Mouse (Mus musculus) frontal cortex, adult 2 months (tissue): ENCODE data around the gene Fbxl12. TPM values are rescaled to one million over a fixed set of nuclear protein-coding genes. Genes with fewer than 3 reads are reported as not detected.

ENCODE experiments used
- DNase-seq, 2 experiments: peaks; one replicate each; pipeline ENCODE4 v3.0.0; 2022; ENCODE audit warnings: low spot score in 1 of 2; ENCODE audit errors: extremely low spot score in 1 of 2
- polyA plus RNA-seq: library from polyadenylated mRNA; depleted of rRNA; stranded (reverse); fragments of >200 nt; gene quantifications from 2 replicates; pipeline ENCODE4 v1.2.3, GENCODE M21; 2012; rRNA removed

Fbxl12 gene
- polyA plus RNA-seq, 1 experiment = 29.9 TPM

- DNase-seq = peak; percentile 99 to 100
Observed at GRCm38 (mm10) chr9:20581175-20581634, 63.4 kb downstream of the Fbxl12 start, which contains the start of gene Zfp846. Gene Zfp846 (plus strand): TSS chr9:20581291.

DNA sequence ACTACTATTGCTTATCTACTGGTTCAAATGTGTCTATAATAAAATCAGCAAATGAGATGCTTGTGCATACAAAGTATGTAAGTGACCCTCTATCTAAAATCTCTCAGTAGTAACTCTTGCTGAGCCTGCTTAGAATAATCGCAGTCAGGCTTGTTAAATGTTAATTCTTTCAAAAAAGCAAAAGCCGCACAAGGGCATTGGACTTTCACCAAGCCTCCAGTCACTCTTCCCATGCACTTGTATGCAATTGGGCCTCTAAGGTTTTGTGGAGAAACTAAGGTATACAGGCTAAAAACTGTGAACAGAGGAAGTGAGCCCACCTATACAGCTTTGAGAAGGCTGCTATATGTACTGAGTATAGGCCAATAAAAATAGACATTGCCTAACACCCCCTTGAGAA lies 68.0 kb downstream of the Fbxl12 start:
- no peak for DNase-seq

DNA sequence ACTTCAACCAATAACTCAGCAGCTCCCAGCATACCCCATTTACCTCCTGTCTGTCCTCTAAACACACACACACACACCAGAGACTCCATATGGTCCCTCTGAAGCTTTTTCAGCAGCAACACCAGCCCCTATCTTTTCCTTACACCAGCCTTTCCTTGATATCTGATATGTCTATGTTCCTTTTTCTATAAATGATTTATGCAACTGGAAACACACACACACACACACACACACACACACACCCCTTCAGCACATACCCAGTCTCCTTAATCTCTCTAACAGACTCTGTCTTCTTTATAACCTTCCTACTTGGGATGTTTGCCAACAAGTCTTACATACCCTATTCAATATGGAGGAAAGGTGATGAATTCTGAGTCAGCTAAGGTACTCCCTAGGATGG lies 73.5 kb downstream of the Fbxl12 start:
- DNase-seq = no peak

Other genes starting within 250 kb of the Fbxl12 start
- 9.2 and 10.7 TPM in 2 replicates for gene Zfp26, start 184.6 kb downstream of the Fbxl12 start, polyA plus RNA-seq
- 17.3 and 20.1 TPM in 2 replicates for gene Zfp426, start 152.0 kb downstream of the Fbxl12 start, polyA plus RNA-seq
- gene Zfp266, start 123.3 kb downstream of the Fbxl12 start, polyA plus RNA-seq = 21.9 and 22.1 TPM in 2 replicates
- gene Zfp846, start 63.5 kb downstream of the Fbxl12 start, polyA plus RNA-seq = 13.4 and 15.2 TPM in 2 replicates
- 497 and 499 TPM in 2 replicates for gene Ubl5, start 1.9 kb downstream of the Fbxl12 start, polyA plus RNA-seq
- gene Pin1, start 7.3 kb upstream of the Fbxl12 start, polyA plus RNA-seq = 38.9 and 42.4 TPM in 2 replicates
- 126 and 152 TPM in 2 replicates for gene Olfm2, start 101.6 kb upstream of the Fbxl12 start, polyA plus RNA-seq
- gene Col5a3, start 170.3 kb upstream of the Fbxl12 start, polyA plus RNA-seq = 1.7 and 2.5 TPM in 2 replicates
- gene Rdh8, start 173.7 kb upstream of the Fbxl12 start, polyA plus RNA-seq = not detected in 2 replicates
- 227 and 254 TPM in 2 replicates for gene A230050P20Rik, start 223.9 kb upstream of the Fbxl12 start, polyA plus RNA-seq
- gene Angptl6, start 235.0 kb upstream of the Fbxl12 start, polyA plus RNA-seq = 11.5 and 13.6 TPM in 2 replicates
- 48.3 and 49.1 TPM in 2 replicates for gene Ppan, start 243.4 kb upstream of the Fbxl12 start, polyA plus RNA-seq